Mouse (Mus musculus) embryonic facial prominence, embryonic 12.5 days (tissue): ENCODE measurements around the gene Nxpe4. TPM values are rescaled to one million over a fixed set of nuclear protein-coding genes. Genes with fewer than 3 reads are reported as not detected.
A peak's percentile ranks its signal among the peaks of the same experiment; 100 is the strongest.

Experiments used
- ATAC-seq: fragments of 200-750 bp; cut with Nextera tagmentation; 2 replicates; pipeline ENCODE4 v1.8.0; 2017; ENCODE audit not compliant: insufficient number of reproducible peaks, insufficient read depth, low FRiP score, low TSS enrichment
- H3K27ac ChIP-seq: fragments of 300-500 bp; sonication (generic); 2 replicates; pipeline ENCODE4 v1.5.1; 2016; ENCODE audit warnings: mild to moderate bottlenecking
- H3K27me3 ChIP-seq: fragments of 300-500 bp; sonication (generic); 2 replicates; pipeline ENCODE4 v1.6.1; 2016; ENCODE audit warnings: mild to moderate bottlenecking, moderate library complexity
- H3K36me3 ChIP-seq: fragments of 300-500 bp; sonication (generic); 2 replicates; pipeline ENCODE4 v1.6.1; 2016; ENCODE audit warnings: mild to moderate bottlenecking
- H3K4me1 ChIP-seq: fragments of 300-500 bp; sonication (generic); 2 replicates; pipeline ENCODE4 v1.6.1; 2016
- H3K4me2 ChIP-seq: fragments of 300-500 bp; sonication (generic); replicated peaks from 2 replicates; pipeline ENCODE4 v1.6.1; 2016; ENCODE audit warnings: mild to moderate bottlenecking, moderate library complexity
- H3K4me3 ChIP-seq: fragments of 300-500 bp; sonication (generic); 2 replicates; pipeline ENCODE4 v1.5.1; 2016; ENCODE audit warnings: mild to moderate bottlenecking
- H3K9ac ChIP-seq: fragments of 300-500 bp; sonication (generic); 2 replicates; pipeline ENCODE4 v1.6.1; 2016; ENCODE audit warnings: mild to moderate bottlenecking, moderate library complexity
- H3K9me3 ChIP-seq: fragments of 300-500 bp; sonication (generic); 2 replicates; pipeline ENCODE4 v1.6.1; 2016; ENCODE audit warnings: mild to moderate bottlenecking, moderate library complexity
- WGBS: fragments of 180-500 bp; shearing (Covaris S2); methylation state at CpG from one replicate; pipeline ENCODE4 v1.1.7; 2016; 5-methylcytosine and 5-hydroxymethylcytosine counted together
- polyA plus RNA-seq: library from polyadenylated mRNA; unstranded; fragments of >200 nt; fragmentation: Nextera tagmentation; extraction: Ambion mirVana; gene quantifications from 2 replicates; pipeline ENCODE4 v1.2.1, GENCODE M21; 2016

The Nxpe4 gene
- polyA plus RNA-seq, 1 experiment from 2014 or later, result 7.9 TPM

DNA sequence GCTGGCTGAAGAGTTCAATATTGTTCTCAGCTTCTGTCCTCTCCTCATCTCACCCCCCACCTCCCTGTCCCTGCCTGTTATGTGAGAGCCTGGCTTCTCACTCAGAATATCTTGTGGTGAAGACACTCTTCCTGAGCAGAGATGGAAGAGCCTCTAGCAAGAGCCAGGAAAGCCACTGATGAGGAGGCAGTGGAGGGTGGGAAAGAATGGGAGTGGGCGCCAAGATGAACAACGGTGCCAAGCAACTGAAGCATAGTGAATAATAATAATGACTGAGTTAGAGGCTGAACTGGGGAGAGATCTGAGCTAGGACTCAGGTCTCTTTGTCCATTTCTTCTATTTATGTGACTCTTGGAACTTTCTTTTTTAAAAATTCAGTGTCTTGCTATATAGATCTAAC is 80.9 kb downstream of the Nxpe4 start:
- 93% methylated on average over 2 of the region's 2 CpGs for WGBS
- no peak for ATAC-seq
- Histone ChIP-seq H3K9me3 (no peaks in the 10 kb centered on the region), H3K4me1 (0 out of 2 replicates have a peak, but pooled peaks cover 8% of the 10 kb centered on the region), H3K36me3 (no peaks in the 10 kb centered on the region), H3K9ac (no peak overlapping the region), H3K4me3 (no peak overlapping the region), H3K27me3 (no peaks in the 10 kb centered on the region), H3K27ac (no peak overlapping the region), H3K4me2 (no peak overlapping the region)

DNA sequence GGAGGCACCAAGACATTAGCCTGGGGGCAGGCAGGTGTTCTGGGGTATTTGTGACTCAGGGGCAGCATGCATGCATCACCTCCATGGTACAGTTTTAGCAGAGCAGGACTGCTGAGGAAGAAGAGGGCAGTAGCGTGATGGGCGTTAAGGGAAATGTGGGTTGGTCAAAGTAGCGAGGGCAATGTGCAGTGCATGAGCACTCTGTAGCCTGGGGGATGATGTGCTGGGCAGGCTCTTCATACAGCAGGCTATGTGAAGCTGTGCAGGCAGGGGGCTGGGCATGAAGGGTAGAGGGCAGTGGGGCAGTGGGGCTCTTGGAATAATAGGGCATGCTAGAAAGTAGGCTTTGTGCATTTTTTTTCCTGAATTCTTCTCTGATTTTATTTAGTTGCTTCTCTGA is 82.4 kb downstream of the Nxpe4 start:
- Histone ChIP-seq H3K4me1 (0 out of 2 replicates have a peak, but pooled peaks cover 8% of the 10 kb centered on the region), H3K27ac (no peak overlapping the region), H3K36me3 (no peaks in the 10 kb centered on the region), H3K9ac (no peak overlapping the region), H3K9me3 (no peaks in the 10 kb centered on the region), H3K4me3 (no peak overlapping the region), H3K27me3 (no peaks in the 10 kb centered on the region), H3K4me2 (no peak overlapping the region)
- 75% methylated on average over 3 of the region's 3 CpGs for WGBS
- ATAC-seq, result no peak

DNA sequence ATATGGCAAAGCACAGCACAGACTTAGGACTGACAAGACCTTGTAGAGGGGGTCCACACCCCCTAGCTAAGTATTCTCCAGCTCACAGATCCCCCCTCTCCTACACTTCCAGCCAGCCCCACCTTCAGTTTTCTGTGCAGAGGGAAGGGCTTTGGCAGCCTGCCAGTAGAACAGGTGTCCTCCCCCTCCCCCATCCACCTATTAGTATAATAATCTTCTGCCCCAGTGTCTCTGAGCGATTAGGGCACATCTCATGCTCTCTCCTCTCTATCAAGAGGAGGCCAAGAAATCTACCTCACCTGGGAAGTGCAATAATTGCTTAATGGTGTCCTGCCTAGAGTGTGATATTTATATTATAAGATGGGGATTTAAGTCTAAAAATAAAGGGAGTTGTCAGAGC is 83.7 kb downstream of the Nxpe4 start:
- 63% methylated on average over 1 of the region's 1 CpGs for WGBS
- no peak overlapping the region for H3K9ac ChIP-seq
- H3K4me1 ChIP-seq, result peaks cover 8% of the 10 kb centered on the region; the same call in 1 of the 2 replicates
- no peaks in the 10 kb centered on the region for H3K36me3 ChIP-seq
- no peak for ATAC-seq
- no peaks in the 10 kb centered on the region for H3K27me3 ChIP-seq
- no peak overlapping the region for H3K4me2 ChIP-seq
- no peak overlapping the region for H3K27ac ChIP-seq
- H3K4me3 ChIP-seq, result no peak overlapping the region
- no peaks in the 10 kb centered on the region for H3K9me3 ChIP-seq

DNA sequence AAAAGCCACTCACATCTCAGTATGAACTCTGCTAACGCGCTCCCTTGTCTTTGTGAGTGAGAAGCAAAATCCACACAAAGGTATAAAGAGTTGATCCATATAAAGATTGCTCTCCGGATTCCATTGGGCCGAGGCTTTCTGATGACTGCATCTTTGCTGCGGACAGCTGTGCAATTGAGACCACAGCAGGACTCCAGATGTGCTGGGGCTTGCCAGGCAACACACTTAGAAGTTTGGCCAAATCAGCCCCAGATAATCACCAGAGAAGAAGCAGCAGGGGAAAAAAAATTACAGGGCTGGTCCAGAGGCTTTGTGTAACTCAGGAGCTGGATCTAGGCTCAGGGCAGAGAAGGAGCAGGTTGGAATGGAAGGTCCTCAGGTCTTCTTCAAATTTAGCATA is 85.5 kb downstream of the Nxpe4 start:
- 45% methylated on average over 5 of the region's 5 CpGs for WGBS
- ATAC-seq, result no peak
- Histone ChIP-seq H3K9ac (no peak overlapping the region), H3K4me3 (no peak overlapping the region), H3K4me2 (no peak overlapping the region), H3K36me3 (no peaks in the 10 kb centered on the region), H3K9me3 (no peaks in the 10 kb centered on the region), H3K27me3 (no peaks in the 10 kb centered on the region), H3K4me1 (peaks cover 11% of the 10 kb centered on the region; the same call in 1 of the 2 replicates), H3K27ac (no peak overlapping the region)

DNA sequence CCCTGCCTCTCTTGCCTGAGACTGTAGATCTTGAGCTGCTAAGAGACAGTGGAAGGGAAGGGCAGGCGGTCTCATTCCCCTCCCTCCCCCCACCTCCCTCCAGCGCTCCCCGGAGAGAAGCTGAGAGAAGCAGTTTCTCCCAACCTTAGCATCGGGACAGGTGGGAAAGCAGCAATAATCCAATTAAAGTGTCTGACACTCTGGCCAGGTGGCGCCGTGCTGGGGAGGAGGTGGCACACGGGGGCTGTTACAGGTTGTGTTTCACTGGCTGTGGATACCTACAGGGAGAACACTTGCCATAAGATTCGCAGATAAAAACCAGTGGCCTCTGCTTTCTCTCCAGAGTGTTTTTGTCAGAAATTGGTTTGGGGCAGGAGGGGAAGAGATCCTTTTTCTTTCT is 90.4 kb downstream of the Nxpe4 start:
- H3K9ac ChIP-seq, result no peak overlapping the region
- no peaks in the 10 kb centered on the region for H3K9me3 ChIP-seq
- H3K4me1 ChIP-seq, result peaks cover 7% of the 10 kb centered on the region; the same call in 1 of the 2 replicates
- ATAC-seq, result no peak
- H3K4me3 ChIP-seq, result no peak overlapping the region
- no peak overlapping the region for H3K27ac ChIP-seq
- H3K27me3 ChIP-seq, result no peaks in the 10 kb centered on the region
- no peak overlapping the region for H3K4me2 ChIP-seq
- no peaks in the 10 kb centered on the region for H3K36me3 ChIP-seq
- WGBS, result 7% methylated on average over 8 of the region's 8 CpGs

DNA sequence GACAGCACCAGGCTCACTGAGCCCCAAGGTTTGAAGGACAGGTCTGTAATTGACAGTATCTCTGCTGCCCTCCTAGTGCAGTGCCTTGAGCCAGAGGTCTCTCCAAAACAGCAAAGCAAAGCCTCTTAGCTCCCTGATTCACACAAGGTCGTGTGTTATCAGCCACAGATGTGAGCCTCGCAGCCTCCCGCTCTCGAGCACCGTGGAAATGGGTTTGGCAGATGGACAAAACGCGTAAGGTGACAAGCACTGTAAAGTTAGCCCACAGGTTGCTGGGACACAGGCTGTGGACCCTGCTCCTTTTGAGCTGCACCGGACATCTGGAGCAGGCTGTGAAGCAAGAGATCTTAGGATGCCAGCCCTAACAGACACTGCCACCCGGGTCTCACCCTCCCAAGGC is 95.2 kb downstream of the Nxpe4 start:
- Histone ChIP-seq H3K4me1 (0 out of 2 replicates have a peak, but pooled peaks cover 4% of the 10 kb centered on the region), H3K27me3 (no peaks in the 10 kb centered on the region), H3K9ac (no peak overlapping the region), H3K4me2 (no peak overlapping the region), H3K27ac (no peak overlapping the region), H3K9me3 (no peaks in the 10 kb centered on the region), H3K4me3 (no peak overlapping the region), H3K36me3 (no peaks in the 10 kb centered on the region)
- ATAC-seq, result no peak
- WGBS, result 65% methylated on average over 9 of the region's 9 CpGs

DNA sequence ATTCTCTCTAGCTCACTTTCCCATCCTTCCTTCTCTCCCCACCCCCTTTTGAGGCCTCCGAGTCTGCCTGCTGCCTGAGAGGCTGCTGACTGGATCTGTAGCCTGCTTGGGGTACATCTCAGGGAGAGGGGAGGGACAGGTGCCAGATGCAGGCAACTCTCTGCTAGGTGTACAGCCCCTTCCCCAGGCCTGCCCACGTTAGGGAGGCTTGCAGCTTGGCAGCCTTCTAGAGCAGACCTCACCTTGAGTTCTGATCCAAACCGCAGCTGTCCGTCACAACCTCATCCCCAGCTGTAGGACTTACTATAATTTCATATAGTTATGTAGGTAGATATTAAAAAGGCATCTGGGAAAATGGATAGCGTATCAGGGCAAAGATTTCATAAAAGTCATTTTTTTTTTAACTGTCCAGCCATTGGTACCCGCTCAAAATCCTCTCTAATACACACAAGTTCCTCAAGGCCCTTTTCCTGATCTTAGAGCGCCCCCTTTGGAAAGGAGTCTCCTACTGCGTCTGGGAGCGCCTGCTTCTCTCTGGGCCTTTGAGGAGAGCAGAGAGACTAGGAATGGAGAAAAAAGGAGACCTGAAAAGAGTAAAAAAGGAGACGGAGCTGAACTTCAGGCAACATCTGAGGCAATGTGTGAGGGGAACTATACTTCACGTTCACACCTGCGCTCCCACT is 96.1 kb downstream of the Nxpe4 start:
- ATAC-seq, result no peak
- Histone ChIP-seq H3K4me1 (no peaks in the 10 kb centered on the region), H3K4me3 (no peak overlapping the region), H3K9me3 (no peaks in the 10 kb centered on the region), H3K27me3 (no peaks in the 10 kb centered on the region), H3K9ac (no peak overlapping the region), H3K36me3 (no peaks in the 10 kb centered on the region), H3K27ac (no peak overlapping the region), H3K4me2 (no peak overlapping the region)
- 35% methylated on average over 12 of the region's 12 CpGs for WGBS

DNA sequence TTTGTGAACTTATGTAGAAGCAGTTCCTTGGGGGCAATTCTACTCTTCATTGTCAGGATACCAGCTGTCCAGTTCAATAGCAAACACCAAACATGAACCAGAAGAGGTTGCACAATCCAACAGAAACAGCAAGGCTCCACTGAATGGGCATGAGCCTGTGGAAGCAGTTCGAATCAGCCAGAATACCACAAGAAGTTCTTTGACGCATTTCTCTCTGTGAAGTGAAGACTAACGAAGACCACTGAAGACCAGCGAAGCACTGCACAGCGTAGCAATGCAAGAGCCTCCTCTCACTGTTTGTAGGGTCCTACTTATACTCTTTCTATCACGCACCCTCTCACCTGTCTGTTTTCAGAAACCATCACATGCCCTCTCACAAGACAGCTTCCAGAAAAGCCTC is 102.8 kb downstream of the Nxpe4 start:
- Histone ChIP-seq H3K4me1 (no peaks in the 10 kb centered on the region), H3K9me3 (no peaks in the 10 kb centered on the region), H3K4me2 (no peak overlapping the region), H3K27ac (no peak overlapping the region), H3K4me3 (no peak overlapping the region), H3K36me3 (no peaks in the 10 kb centered on the region), H3K9ac (no peak overlapping the region), H3K27me3 (no peaks in the 10 kb centered on the region)
- 84% methylated on average over 6 of the region's 6 CpGs for WGBS
- ATAC-seq, result no peak

DNA sequence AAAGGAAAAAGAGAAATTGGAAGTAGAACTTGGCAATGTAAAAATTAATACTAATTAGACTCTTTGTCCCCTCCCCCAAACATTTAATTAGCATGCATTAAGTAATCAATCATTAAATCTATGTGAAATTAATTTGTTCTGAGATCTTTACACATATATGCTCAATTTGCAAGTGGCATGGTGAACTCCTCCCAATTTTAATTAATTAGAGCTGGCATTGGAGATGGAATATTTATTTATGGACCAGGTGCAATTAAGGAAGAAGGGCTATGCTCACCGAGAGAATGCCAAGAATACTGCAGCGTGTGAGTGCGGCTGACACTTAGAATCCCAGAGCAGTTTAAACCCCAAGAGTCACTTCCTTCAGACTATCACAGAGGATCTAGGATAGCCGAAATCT is 103.7 kb downstream of the Nxpe4 start:
- Histone ChIP-seq H3K4me2 (no peak overlapping the region), H3K4me1 (no peaks in the 10 kb centered on the region), H3K27ac (no peak overlapping the region), H3K27me3 (no peaks in the 10 kb centered on the region), H3K4me3 (no peak overlapping the region), H3K9me3 (no peaks in the 10 kb centered on the region), H3K9ac (no peak overlapping the region), H3K36me3 (no peaks in the 10 kb centered on the region)
- WGBS, result 78% methylated on average over 4 of the region's 4 CpGs
- no peak for ATAC-seq

DNA sequence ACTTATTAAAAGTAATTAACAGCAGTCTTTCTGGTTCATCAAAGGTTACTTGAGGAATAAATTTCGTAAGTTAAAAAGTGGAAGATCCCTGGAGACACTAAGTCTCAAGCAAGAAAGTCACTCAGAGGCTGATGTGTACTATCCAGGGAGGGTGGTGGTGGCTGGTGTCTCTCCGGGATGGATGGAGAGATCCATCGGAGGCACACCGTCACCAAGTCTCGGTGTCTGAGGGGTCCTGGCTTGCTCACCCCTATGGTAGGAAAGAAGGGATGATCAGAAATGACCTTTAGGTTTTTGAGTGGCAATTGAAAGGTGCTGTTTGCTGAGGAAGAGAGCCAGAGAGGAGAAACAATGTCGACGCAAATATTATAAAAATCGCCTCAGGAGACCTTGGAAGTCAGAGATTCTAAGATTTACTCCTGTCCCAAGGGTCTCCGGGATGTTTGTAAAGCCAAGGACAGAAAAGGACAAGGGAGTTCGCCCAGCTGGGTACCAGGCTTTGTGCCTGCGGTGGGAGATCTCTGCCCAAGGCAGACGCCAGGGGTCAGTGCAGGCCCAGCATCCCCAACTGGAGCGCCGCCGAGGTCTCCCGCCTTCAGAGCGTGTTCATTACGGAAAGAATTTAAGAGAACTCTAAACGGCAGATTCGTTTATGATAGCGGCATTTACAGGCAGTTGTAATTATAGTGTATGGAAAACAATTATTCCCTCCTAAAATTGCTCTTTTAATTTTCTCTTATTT is 104.6 kb downstream of the Nxpe4 start:
- H3K27ac ChIP-seq, result no peak overlapping the region
- H3K9ac ChIP-seq, result peak overlapping the region; percentile 40
- no peaks in the 10 kb centered on the region for H3K27me3 ChIP-seq
- H3K4me3 ChIP-seq, result peak overlapping the region; percentile 42
- H3K36me3 ChIP-seq, result no peaks in the 10 kb centered on the region
- no peaks in the 10 kb centered on the region for H3K9me3 ChIP-seq
- WGBS, result 12% methylated on average over 21 of the region's 21 CpGs
- ATAC-seq, result peak; percentile 89; the same call in 1 of the 2 replicates
- H3K4me2 ChIP-seq, result peak overlapping the region; percentile 85
- no peaks in the 10 kb centered on the region for H3K4me1 ChIP-seq

DNA sequence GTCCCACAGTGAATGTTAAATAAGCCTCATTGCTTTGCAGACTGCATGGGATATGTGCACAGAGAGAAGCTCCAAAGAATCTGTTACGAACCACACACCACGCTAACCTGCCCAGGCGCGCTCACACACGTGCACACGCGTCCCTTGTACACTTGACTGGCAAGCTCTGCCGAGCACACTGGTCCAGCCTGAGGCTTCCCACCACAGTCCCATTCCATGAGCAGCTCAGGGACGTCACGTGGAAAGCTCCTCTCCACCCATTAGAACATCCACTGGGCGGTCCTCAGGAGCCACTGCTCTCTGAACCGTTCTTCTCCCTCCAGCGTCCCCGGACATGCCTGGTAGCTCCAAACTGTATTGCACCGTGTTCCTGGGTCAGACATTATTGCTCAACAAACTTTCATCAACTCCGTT is 105.2 kb downstream of the Nxpe4 start:
- Histone ChIP-seq H3K9me3 (no peaks in the 10 kb centered on the region), H3K9ac (peak overlapping the region; percentile 40), H3K27ac (no peak overlapping the region), H3K27me3 (no peaks in the 10 kb centered on the region), H3K4me3 (peak overlapping the region; percentile 42), H3K36me3 (no peaks in the 10 kb centered on the region), H3K4me2 (peak overlapping the region; percentile 85), H3K4me1 (no peaks in the 10 kb centered on the region)
- ATAC-seq, result peak; percentile 85
- 2% methylated on average over 16 of the region's 16 CpGs for WGBS

DNA sequence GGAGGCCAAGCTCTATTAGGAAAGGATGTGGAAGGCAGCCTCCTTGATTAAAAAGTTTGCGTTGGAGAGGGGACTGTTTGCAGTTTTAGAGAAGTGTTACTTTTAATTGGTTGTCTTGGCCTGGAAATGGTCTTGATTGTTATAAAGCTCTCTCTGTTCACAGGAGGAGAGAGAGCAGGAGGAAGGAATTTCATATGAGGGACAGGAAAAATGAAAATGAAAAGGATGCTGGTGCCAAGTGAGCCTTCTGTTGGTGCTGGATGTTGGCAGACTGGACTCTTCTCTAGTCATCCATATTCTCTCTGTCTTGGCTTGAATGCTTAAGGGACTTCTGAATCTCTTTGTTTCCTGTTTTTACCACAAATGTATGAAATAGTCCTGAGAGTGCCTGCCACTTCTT is 106.1 kb downstream of the Nxpe4 start:
- no peaks in the 10 kb centered on the region for H3K9me3 ChIP-seq
- H3K27me3 ChIP-seq, result no peaks in the 10 kb centered on the region
- H3K4me1 ChIP-seq, result no peaks in the 10 kb centered on the region
- no peak overlapping the region for H3K9ac ChIP-seq
- 70% methylated on average over 1 of the region's 1 CpGs for WGBS
- H3K4me3 ChIP-seq, result no peak overlapping the region
- H3K4me2 ChIP-seq, result no peak overlapping the region
- H3K36me3 ChIP-seq, result no peaks in the 10 kb centered on the region
- ATAC-seq, result no peak
- H3K27ac ChIP-seq, result no peak overlapping the region
